Mouse (Mus musculus): ENCODE measurements around the gene Chpf2. TPM values are rescaled to one million over a fixed set of nuclear protein-coding genes. Genes with fewer than 3 reads are reported as not detected.

The Chpf2 gene
- polyA plus RNA-seq, 1 experiment from 2014 or later, result 16.3 TPM

GRCm38 (mm10) chr5:24609388-24609787, 22.8 kb downstream of the Chpf2 start:
- ATAC-seq, result no peak
- Histone ChIP-seq H3K27ac (ENCODE audit: low read length) (no peak overlapping the region), H3K36me3 (ENCODE audit: control insufficient read depth, insufficient read depth, low read length) (no peaks in the 10 kb centered on the region), H3K4me3 (ENCODE audit: low read length) (no peak overlapping the region), H3K4me2 (ENCODE audit: low read depth, low read length) (no peak overlapping the region), H3K9ac (ENCODE audit: low read depth, low read length) (no peak overlapping the region), H3K27me3 (replicated peaks; ENCODE audit: control insufficient read depth, insufficient read depth, low read length) (no peaks in the 10 kb centered on the region; the same call in 1 of the 2 replicates), H3K4me1 (ENCODE audit: control insufficient read depth, insufficient read depth, low read length) (peaks cover 11% of the 10 kb centered on the region), H3K9me3 (ENCODE audit: control insufficient read depth, low read length) (no peaks in the 10 kb centered on the region)
- 31% methylated on average over 5 of the region's 5 CpGs for WGBS

GRCm38 (mm10) chr5:24611366-24612301, 25.1 kb downstream of the Chpf2 start:
- Histone ChIP-seq H3K9ac (ENCODE audit: low read depth, low read length) (no peak overlapping the region), H3K36me3 (ENCODE audit: control insufficient read depth, insufficient read depth, low read length) (no peaks in the 10 kb centered on the region), H3K4me2 (ENCODE audit: low read depth, low read length) (no peak overlapping the region), H3K9me3 (ENCODE audit: control insufficient read depth, low read length) (no peaks in the 10 kb centered on the region), H3K4me1 (ENCODE audit: control insufficient read depth, insufficient read depth, low read length) (no peaks in the 10 kb centered on the region; the same call in 1 of the 2 replicates), H3K27me3 (replicated peaks; ENCODE audit: control insufficient read depth, insufficient read depth, low read length) (no peaks in the 10 kb centered on the region; the same call in 1 of the 2 replicates), H3K4me3 (ENCODE audit: low read length) (no peak overlapping the region), H3K27ac (ENCODE audit: low read length) (no peak overlapping the region)
- WGBS, result 52% methylated on average over 7 of the region's 7 CpGs
- ATAC-seq, result no peak; the same call in 1 of the 2 replicates

GRCm38 (mm10) chr5:24612302-24612649, 25.7 kb downstream of the Chpf2 start:
- H3K27me3 ChIP-seq (replicated peaks; ENCODE audit: control insufficient read depth, insufficient read depth, low read length), result no peaks in the 10 kb centered on the region; the same call in 1 of the 2 replicates
- no peaks in the 10 kb centered on the region for H3K36me3 ChIP-seq (ENCODE audit: control insufficient read depth, insufficient read depth, low read length)
- no peak for ATAC-seq
- no peak overlapping the region for H3K4me2 ChIP-seq (ENCODE audit: low read depth, low read length)
- no peak overlapping the region for H3K27ac ChIP-seq (ENCODE audit: low read length)
- no peak overlapping the region for H3K4me3 ChIP-seq (ENCODE audit: low read length)
- WGBS, result 70% methylated on average over 5 of the region's 5 CpGs
- H3K9ac ChIP-seq (ENCODE audit: low read depth, low read length), result no peak overlapping the region
- H3K4me1 ChIP-seq (ENCODE audit: control insufficient read depth, insufficient read depth, low read length), result no peaks in the 10 kb centered on the region
- H3K9me3 ChIP-seq (ENCODE audit: control insufficient read depth, low read length), result no peaks in the 10 kb centered on the region

GRCm38 (mm10) chr5:24615097-24615496, 28.6 kb downstream of the Chpf2 start:
- no peak overlapping the region for H3K4me3 ChIP-seq (ENCODE audit: low read length)
- WGBS, result 73% methylated on average over 6 of the region's 6 CpGs
- no peaks in the 10 kb centered on the region for H3K36me3 ChIP-seq (ENCODE audit: control insufficient read depth, insufficient read depth, low read length)
- no peak for ATAC-seq
- no peaks in the 10 kb centered on the region for H3K9me3 ChIP-seq (ENCODE audit: control insufficient read depth, low read length)
- H3K4me1 ChIP-seq (ENCODE audit: control insufficient read depth, insufficient read depth, low read length), result no peaks in the 10 kb centered on the region
- no peak overlapping the region for H3K4me2 ChIP-seq (ENCODE audit: low read depth, low read length)
- no peaks in the 10 kb centered on the region; the same call in 1 of the 2 replicates for H3K27me3 ChIP-seq (replicated peaks; ENCODE audit: control insufficient read depth, insufficient read depth, low read length)
- H3K9ac ChIP-seq (ENCODE audit: low read depth, low read length), result no peak overlapping the region
- no peak overlapping the region for H3K27ac ChIP-seq (ENCODE audit: low read length)

- Histone ChIP-seq H3K9ac (ENCODE audit: low read depth, low read length) (no peak overlapping the region), H3K4me1 (ENCODE audit: control insufficient read depth, insufficient read depth, low read length) (no peaks in the 10 kb centered on the region; the same call in 1 of the 2 replicates), H3K4me3 (ENCODE audit: low read length) (no peak overlapping the region), H3K27me3 (replicated peaks; ENCODE audit: control insufficient read depth, insufficient read depth, low read length) (peaks cover 11% of the 10 kb centered on the region), H3K9me3 (ENCODE audit: control insufficient read depth, low read length) (no peaks in the 10 kb centered on the region), H3K36me3 (ENCODE audit: control insufficient read depth, insufficient read depth, low read length) (no peaks in the 10 kb centered on the region), H3K27ac (ENCODE audit: low read length) (no peak overlapping the region), H3K4me2 (ENCODE audit: low read depth, low read length) (no peak overlapping the region)
- 78% methylated on average over 3 of the region's 3 CpGs for WGBS
- ATAC-seq, result no peak
Observed at GRCm38 (mm10) chr5:24618921-24619320, 32.4 kb downstream of the Chpf2 start.

- H3K27ac ChIP-seq (ENCODE audit: low read length), result no peak overlapping the region
- H3K4me2 ChIP-seq (ENCODE audit: low read depth, low read length), result no peak overlapping the region
- H3K4me3 ChIP-seq (ENCODE audit: low read length), result no peak overlapping the region
- 58% methylated on average over 8 of the region's 8 CpGs for WGBS
- H3K36me3 ChIP-seq (ENCODE audit: control insufficient read depth, insufficient read depth, low read length), result no peaks in the 10 kb centered on the region
- ATAC-seq, result no peak
- H3K9me3 ChIP-seq (ENCODE audit: control insufficient read depth, low read length), result no peaks in the 10 kb centered on the region
- H3K9ac ChIP-seq (ENCODE audit: low read depth, low read length), result no peak overlapping the region
- H3K27me3 ChIP-seq (replicated peaks; ENCODE audit: control insufficient read depth, insufficient read depth, low read length), result peaks cover 14% of the 10 kb centered on the region
- no peaks in the 10 kb centered on the region; the same call in none of the 2 replicates for H3K4me1 ChIP-seq (ENCODE audit: control insufficient read depth, insufficient read depth, low read length)
Observed at GRCm38 (mm10) chr5:24620116-24620515, 33.6 kb downstream of the Chpf2 start.

- Histone ChIP-seq H3K9me3 (ENCODE audit: control insufficient read depth, low read length) (no peaks in the 10 kb centered on the region), H3K27me3 (replicated peaks; ENCODE audit: control insufficient read depth, insufficient read depth, low read length) (peaks cover 14% of the 10 kb centered on the region), H3K36me3 (ENCODE audit: control insufficient read depth, insufficient read depth, low read length) (no peaks in the 10 kb centered on the region), H3K4me3 (ENCODE audit: low read length) (no peak overlapping the region), H3K27ac (ENCODE audit: low read length) (no peak overlapping the region), H3K4me2 (ENCODE audit: low read depth, low read length) (no peak overlapping the region), H3K4me1 (ENCODE audit: control insufficient read depth, insufficient read depth, low read length) (no peaks in the 10 kb centered on the region; the same call in none of the 2 replicates), H3K9ac (ENCODE audit: low read depth, low read length) (no peak overlapping the region)
- ATAC-seq, result no peak
- 75% methylated on average over 8 of the region's 8 CpGs for WGBS
Observed at GRCm38 (mm10) chr5:24620626-24621025, 34.1 kb downstream of the Chpf2 start.

GRCm38 (mm10) chr5:24622386-24623040, 36.0 kb downstream of the Chpf2 start:
- H3K9me3 ChIP-seq (ENCODE audit: control insufficient read depth, low read length), result no peaks in the 10 kb centered on the region
- 74% methylated on average over 7 of the region's 7 CpGs for WGBS
- ATAC-seq, result no peak
- no peak overlapping the region for H3K27ac ChIP-seq (ENCODE audit: low read length)
- no peak overlapping the region for H3K4me2 ChIP-seq (ENCODE audit: low read depth, low read length)
- no peaks in the 10 kb centered on the region for H3K36me3 ChIP-seq (ENCODE audit: control insufficient read depth, insufficient read depth, low read length)
- no peak overlapping the region for H3K4me3 ChIP-seq (ENCODE audit: low read length)
- H3K4me1 ChIP-seq (ENCODE audit: control insufficient read depth, insufficient read depth, low read length), result no peaks in the 10 kb centered on the region; the same call in none of the 2 replicates
- no peak overlapping the region for H3K9ac ChIP-seq (ENCODE audit: low read depth, low read length)
- H3K27me3 ChIP-seq (replicated peaks; ENCODE audit: control insufficient read depth, insufficient read depth, low read length), result peaks cover 14% of the 10 kb centered on the region

Measured in intestine, embryonic 16.5 days (tissue).